Mouse (Mus musculus) cerebellum, adult 2 months (tissue): ENCODE measurements around the gene Amigo2.

ENCODE experiments used
- CTCF ChIP-seq: fragments of 200-500 bp; IDR thresholded peaks from 2 replicates; pipeline ENCODE4 v1.5.1; 2011; ENCODE audit warnings: low read depth, mild to moderate bottlenecking, control low read depth, low read length, moderate library complexity, borderline replicate concordance; ENCODE audit not compliant: insufficient read depth
- POLR2A ChIP-seq: fragments of 200-500 bp; IDR thresholded peaks from 2 replicates; pipeline ENCODE4 v1.6.1; 2011; ENCODE audit warnings: low read length, control low read depth, borderline replicate concordance; ENCODE audit not compliant: insufficient read depth

- TF ChIP-seq POLR2A (no peak), CTCF (no peak)
These were observed 33.0 kb upstream of the Amigo2 start for GRCm38 (mm10) chr15:97280131-97280530.
